16 mouse cellular contexts compared by ENCODE assay signal in the genomic region with DNA sequence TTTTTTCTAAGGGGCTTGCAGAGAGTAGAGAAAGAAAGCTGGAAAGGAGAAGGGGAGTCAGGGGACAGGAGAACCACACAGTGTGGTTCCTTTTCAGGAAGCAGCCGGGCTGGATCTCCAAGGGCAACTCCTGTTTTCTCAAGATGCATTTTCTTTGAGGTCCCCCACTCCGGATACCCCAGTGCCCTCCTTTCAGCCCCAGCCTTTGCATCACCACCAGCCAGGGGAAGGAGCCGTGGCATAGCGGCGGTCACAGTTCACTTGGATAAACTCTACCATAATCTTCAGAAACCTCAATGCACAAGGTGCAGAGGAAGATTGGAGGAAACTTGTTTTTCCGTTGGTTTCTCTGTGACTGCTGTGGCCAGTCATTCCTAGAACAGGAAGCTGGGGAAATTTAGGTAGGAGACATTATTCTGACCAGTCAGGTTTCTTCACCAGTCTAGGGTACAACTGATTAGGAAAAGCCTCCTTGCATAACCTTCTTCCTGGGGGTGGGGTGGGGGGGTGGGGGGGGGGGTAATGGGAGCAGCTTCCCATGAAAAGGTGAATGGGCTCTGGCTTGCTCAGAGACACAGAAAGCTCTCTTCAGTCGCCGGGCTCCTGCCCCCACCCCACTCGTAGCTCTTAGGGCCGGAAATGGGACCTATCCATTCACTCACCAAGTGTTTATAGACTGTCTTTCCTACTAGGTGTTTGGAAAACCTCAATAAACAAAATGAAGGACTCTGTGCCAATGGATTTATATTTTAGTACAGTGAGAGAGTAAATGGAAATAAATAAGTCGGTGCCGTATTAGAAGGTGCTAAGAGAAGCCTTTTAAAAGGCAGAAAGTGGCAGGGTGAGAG.
DNase-seq lines count a peak whose midpoint lies in the region; ATAC-seq lines count a peak whose summit lies in the region.
"Had no signal": no experiment of that assay in that cellular context is flagged by ENCODE, and none has a peak within 500 bp of the region (broad histone marks: within the 10 kb centered on the region; RNA-seq: fewer than 3 reads in every experiment).

No protein-coding gene starts in this region.

- DNase-seq in heart, embryonic 10.5 days (ENCODE audit: low spot score): no peak
- DNase-seq in c-Kit-positive CD71-negative TER-119-negative erythroid progenitor cells, embryonic 14.5 days (ENCODE audit: low read depth): peak; percentile 65
- DNase-seq in adrenal gland, adult (ENCODE audit: inconsistent age in 2 of 2, low spot score in 1 of 2): no peak
- no peak for DNase-seq in kidney, adult 8-10 months
- DNase-seq: adrenal gland, adult 2 months; cerebellum, postnatal 14 days; heart, postnatal 14 days; kidney, postnatal 10 days; left cerebral cortex, postnatal 4 days; right cerebral cortex, postnatal 25 days had no signal

- H3K36me3 ChIP-seq in heart, embryonic 10.5 days: no peaks in the 10 kb centered on the region
- H3K36me3 ChIP-seq in heart, embryonic 12.5 days: no peaks in the 10 kb centered on the region
- H3K36me3 ChIP-seq in liver, embryonic 15.5 days (replicated peaks): no peaks in the 10 kb centered on the region
- H3K36me3 ChIP-seq in macrophage (ENCODE audit: inconsistent target): no peaks in the 10 kb centered on the region
- H3K36me3 ChIP-seq in kidney, embryonic 14.5 days (ENCODE audit: control insufficient read depth, insufficient read depth, low read length): no peaks in the 10 kb centered on the region
- H3K36me3 ChIP-seq: embryonic facial prominence, embryonic 13.5 days; midbrain, embryonic 12.5 days had no signal

- H3K4me1 ChIP-seq in heart, embryonic 10.5 days: no peaks in the 10 kb centered on the region; the same call in 1 of the 2 replicates
- H3K4me1 ChIP-seq in heart, embryonic 12.5 days (replicated peaks): no peaks in the 10 kb centered on the region
- H3K4me1 ChIP-seq in liver, embryonic 15.5 days (replicated peaks): peaks cover 21% of the 10 kb centered on the region
- H3K4me1 ChIP-seq in kidney, embryonic 14.5 days (ENCODE audit: control insufficient read depth, insufficient read depth, low read length): no peaks in the 10 kb centered on the region
- H3K4me1 ChIP-seq: midbrain, embryonic 12.5 days had no signal

- no peak overlapping the region for H3K9ac ChIP-seq in heart, embryonic 12.5 days
- H3K9ac ChIP-seq in liver, embryonic 15.5 days: no peak overlapping the region
- no peak overlapping the region for H3K9ac ChIP-seq in kidney, embryonic 14.5 days (ENCODE audit: low read depth, low read length)
- H3K9ac ChIP-seq: embryonic facial prominence, embryonic 13.5 days; midbrain, embryonic 12.5 days had no signal

- H3K9me3 ChIP-seq in heart, embryonic 10.5 days: no peaks in the 10 kb centered on the region
- H3K9me3 ChIP-seq in heart, embryonic 12.5 days (replicated peaks): no peaks in the 10 kb centered on the region
- H3K9me3 ChIP-seq in liver, embryonic 15.5 days (replicated peaks): no peaks in the 10 kb centered on the region
- H3K9me3 ChIP-seq in kidney, embryonic 14.5 days (ENCODE audit: control insufficient read depth, low read length): no peaks in the 10 kb centered on the region
- H3K9me3 ChIP-seq: embryonic facial prominence, embryonic 13.5 days; midbrain, embryonic 12.5 days had no signal

- no peaks in the 10 kb centered on the region for H3K79me2 ChIP-seq in macrophage (ENCODE audit: inconsistent target)

- ATAC-seq in heart, embryonic 12.5 days (ENCODE audit: insufficient number of reproducible peaks, low FRiP score): no peak
- ATAC-seq in liver, embryonic 15.5 days (ENCODE audit: insufficient read depth): peak; percentile 37
- ATAC-seq in kidney, embryonic 14.5 days (ENCODE audit: low FRiP score, low TSS enrichment): no peak

- H3K4me2 ChIP-seq in heart, embryonic 12.5 days: no peak overlapping the region
- peak overlapping the region; percentile 47 for H3K4me2 ChIP-seq in liver, embryonic 15.5 days
- H3K4me2 ChIP-seq in kidney, embryonic 14.5 days (replicated peaks; ENCODE audit: low read depth, low read length): no peak overlapping the region
- H3K4me2 ChIP-seq: embryonic facial prominence, embryonic 13.5 days; midbrain, embryonic 12.5 days had no signal

- H3K27ac ChIP-seq in heart, embryonic 10.5 days: 0 out of 2 replicates have a peak overlapping the region, but pooled peaks have one; percentile 22
- no peak overlapping the region for H3K27ac ChIP-seq in heart, embryonic 12.5 days (ENCODE audit: poor library complexity, severe bottlenecking)
- no peak overlapping the region for H3K27ac ChIP-seq in liver, embryonic 15.5 days (replicated peaks)
- H3K27ac ChIP-seq in macrophage: peak overlapping the region; percentile 36; the same call in 1 of the 2 replicates
- no peak overlapping the region for H3K27ac ChIP-seq in kidney, embryonic 14.5 days (ENCODE audit: low read depth, low read length)
- H3K27ac ChIP-seq: embryonic facial prominence, embryonic 13.5 days; midbrain, embryonic 12.5 days had no signal

- H3K27me3 ChIP-seq in heart, embryonic 10.5 days (ENCODE audit: insufficient read depth, poor library complexity, severe bottlenecking): no peaks in the 10 kb centered on the region
- no peaks in the 10 kb centered on the region for H3K27me3 ChIP-seq in heart, embryonic 12.5 days (replicated peaks)
- H3K27me3 ChIP-seq in liver, embryonic 15.5 days: no peaks in the 10 kb centered on the region
- no peaks in the 10 kb centered on the region for H3K27me3 ChIP-seq in kidney, embryonic 14.5 days (ENCODE audit: control insufficient read depth, insufficient read depth, low read length)
- H3K27me3 ChIP-seq: embryonic facial prominence, embryonic 13.5 days had no signal

- no peak overlapping the region for H3K4me3 ChIP-seq in heart, embryonic 10.5 days
- no peak overlapping the region for H3K4me3 ChIP-seq in heart, embryonic 12.5 days
- H3K4me3 ChIP-seq in liver, embryonic 15.5 days (replicated peaks): no peak overlapping the region
- H3K4me3 ChIP-seq in macrophage (ENCODE audit: inconsistent target): no peak overlapping the region
- no peak overlapping the region for H3K4me3 ChIP-seq in kidney, embryonic 14.5 days (ENCODE audit: low read length)
- H3K4me3 ChIP-seq: embryonic facial prominence, embryonic 13.5 days; midbrain, embryonic 12.5 days had no signal

- WGBS in heart, embryonic 10.5 days: 74% methylated on average over 12 of the region's 12 CpGs
- 70% methylated on average over 12 of the region's 12 CpGs for WGBS in heart, embryonic 12.5 days
- WGBS in liver, embryonic 15.5 days (ENCODE audit: insufficient replicate concordance): 17% methylated on average over 12 of the region's 12 CpGs
- WGBS in macrophage (ENCODE audit: missing documents): 32% methylated on average over 10 of the region's 12 CpGs
- WGBS in kidney, embryonic 14.5 days: 78% methylated on average over 12 of the region's 12 CpGs

Comparison
In these comparisons a context has a peak if more than half of its experiments do, and no peak if none do; other contexts are left out.
1. H3K27ac ChIP-seq: peak in heart, embryonic 10.5 days (single experiment) and macrophage (single experiment); none in heart, embryonic 12.5 days (single experiment), liver, embryonic 15.5 days (single experiment) and kidney, embryonic 14.5 days (single experiment).